Mouse (Mus musculus) small intestine, adult 2 months (tissue): ENCODE data around the gene Eddm3b.

Source experiments
- CTCF ChIP-seq: fragments of 200-500 bp; IDR thresholded peaks from 2 replicates; pipeline ENCODE4 v1.5.1; 2012; ENCODE audit warnings: low read depth, mild to moderate bottlenecking, control low read depth, inconsistent platforms, low read length, moderate library complexity, mixed read lengths; ENCODE audit not compliant: insufficient replicate concordance, insufficient read length; ENCODE audit errors: extremely low read depth
- POLR2A ChIP-seq: fragments of 200-500 bp; IDR thresholded peaks from 2 replicates; pipeline ENCODE4 v1.6.1; 2012; ENCODE audit warnings: low read depth, mild to moderate bottlenecking, control low read depth, inconsistent platforms, low read length, moderate library complexity

DNA sequence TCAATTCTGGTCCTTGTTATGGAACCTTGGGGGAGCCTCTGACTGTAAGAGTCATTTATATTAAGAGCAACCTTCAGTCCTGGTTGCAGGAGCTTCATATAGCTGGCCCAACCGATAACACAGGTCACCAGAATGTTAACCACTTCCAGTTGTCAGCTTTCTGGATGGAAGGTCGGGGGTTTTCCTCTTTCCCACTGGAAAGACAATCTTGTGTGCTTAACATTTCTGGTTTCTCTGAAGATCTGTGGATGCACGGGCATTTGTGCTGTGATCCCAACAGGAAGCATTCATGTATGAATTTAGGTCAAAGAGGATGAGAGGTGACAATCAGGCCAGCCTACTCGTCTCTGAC, 15.4 kb downstream of the Eddm3b start:
- TF ChIP-seq POLR2A (no peak), CTCF (no peak)
